Mouse (Mus musculus): ENCODE results near the gene Krtap9-1.
"Not testable (repeated sequence)": the region's sequence is repeated elsewhere in the genome, so short reads cannot be mapped to it uniquely, and the experiment has no call there.

Gene Krtap9-1

DNA sequence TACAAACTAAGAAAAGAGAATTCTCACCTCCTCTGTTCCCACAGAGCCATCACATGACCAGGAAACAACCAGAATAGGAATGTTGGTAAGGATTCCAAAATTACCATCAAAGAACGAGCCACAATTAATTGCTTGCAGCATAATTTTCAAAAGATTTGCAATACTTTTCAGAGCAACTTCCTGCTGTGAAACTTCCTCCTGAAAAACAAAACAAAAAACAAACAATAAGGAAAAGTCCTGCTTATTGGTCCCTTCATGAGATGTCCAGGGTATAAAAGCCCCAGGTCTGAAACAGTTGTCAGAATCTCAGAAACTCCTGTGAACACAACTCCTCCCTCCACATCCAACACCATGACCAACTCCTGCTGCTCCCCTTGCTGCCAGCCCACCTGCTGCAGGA, at the start of gene Krtap9-1:
Gene Krtap9-1 (plus strand): TSS at position 301 of the 400 bp plus-strand sequence.
- not testable (repeated sequence) for DNase-seq (ENCODE audit: low spot score)

DNA sequence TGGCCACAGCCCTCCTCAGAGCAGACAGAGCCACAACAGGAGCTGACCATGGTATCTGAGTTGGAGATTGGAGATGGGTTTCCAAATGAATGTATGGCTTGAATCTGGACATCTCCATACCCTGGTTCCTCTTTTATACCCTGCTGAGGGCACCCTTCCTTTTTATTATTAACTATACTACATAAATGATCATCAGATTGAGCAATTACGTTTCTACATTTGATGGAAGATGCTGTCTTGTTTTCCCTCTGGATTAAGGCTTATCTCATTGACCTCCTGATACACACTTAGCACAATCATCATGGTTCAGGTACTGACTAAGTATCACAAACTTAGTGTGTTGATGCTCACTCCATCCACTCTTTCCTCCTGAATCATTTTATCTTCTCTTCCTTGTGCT, 35.2 kb upstream of the Krtap9-1 start, which contains the start of gene 2300003K06Rik:
Gene 2300003K06Rik (minus strand): TSS at position 101 of the 400 bp plus-strand sequence.
- DNase-seq (ENCODE audit: low spot score): no peak

DNA sequence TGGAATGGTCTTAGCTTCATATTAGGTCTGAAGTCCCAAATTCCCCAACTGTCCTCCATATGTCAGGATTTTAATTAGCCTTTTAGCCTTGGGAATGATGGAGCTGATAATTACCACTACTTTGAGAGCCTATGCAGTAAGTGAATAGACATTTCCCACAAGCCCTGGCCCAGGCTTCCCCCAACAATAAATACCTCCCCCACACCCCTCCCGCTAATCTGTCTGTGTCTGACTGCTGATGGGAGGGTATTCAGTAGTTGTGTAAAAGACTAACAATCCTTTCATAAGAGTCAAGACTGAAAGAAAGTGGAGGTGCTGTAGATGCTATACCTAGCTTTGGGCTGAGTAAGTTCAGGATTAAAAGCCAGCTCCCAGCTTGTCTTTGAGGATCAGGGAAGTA, 31.0 kb upstream of the Krtap9-1 start:
- DNase-seq (ENCODE audit: low spot score): no peak

DNA sequence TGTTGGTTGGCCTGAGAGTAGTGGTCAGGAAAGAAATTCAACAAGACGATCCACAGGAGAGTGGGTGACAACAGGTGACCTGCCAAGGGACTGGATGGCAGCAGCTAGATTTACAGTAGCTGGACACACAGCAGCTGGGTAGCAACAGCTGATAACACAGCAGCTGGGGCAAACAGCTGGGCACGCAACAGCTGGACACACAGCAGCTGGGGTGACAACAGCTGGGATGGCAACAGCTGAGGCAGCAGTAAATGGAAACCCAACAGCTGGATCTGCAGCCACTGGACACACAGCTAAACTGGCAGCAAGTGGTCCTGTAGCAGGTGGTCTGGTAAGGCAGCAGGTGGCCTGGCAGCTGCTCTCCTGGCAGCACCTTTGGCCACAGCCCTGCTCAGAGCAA, 26.4 kb upstream of the Krtap9-1 start:
- DNase-seq (ENCODE audit: low spot score): no peak

- no peak for DNase-seq (ENCODE audit: low spot score)
Measured at GRCm38 (mm10) chr11:99851508-99851907, 21.7 kb upstream of the Krtap9-1 start, which contains the start of gene Krtap4-16. TSS of gene Krtap4-16 (minus strand) at chr11:99851608.

- DNase-seq (ENCODE audit: low spot score): no peak
Measured at GRCm38 (mm10) chr11:99854121-99854520, 19.1 kb upstream of the Krtap9-1 start.

DNA sequence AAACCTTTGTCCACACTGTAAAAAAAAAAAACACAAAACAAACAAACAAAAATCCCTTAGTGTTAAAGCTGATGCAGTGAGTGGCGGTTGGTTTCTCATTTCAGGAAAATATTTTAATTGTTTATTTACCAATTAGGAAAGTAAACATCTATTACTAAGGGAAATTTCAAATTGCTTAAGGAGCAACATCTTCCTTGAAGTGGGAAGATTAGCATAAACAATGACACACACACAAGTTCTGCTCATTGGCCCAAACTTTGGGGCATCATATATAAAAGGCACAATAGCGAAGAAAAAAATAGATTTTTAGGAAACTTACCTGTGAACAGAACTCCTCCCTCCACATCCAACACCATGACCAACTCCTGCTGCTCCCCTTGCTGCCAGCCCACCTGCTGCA, 15.6 kb upstream of the Krtap9-1 start, which contains the start of gene Gm11568:
Gene Gm11568 (plus strand): TSS at position 301 of the 400 bp plus-strand sequence.
- no peak for DNase-seq (ENCODE audit: low spot score)

DNA sequence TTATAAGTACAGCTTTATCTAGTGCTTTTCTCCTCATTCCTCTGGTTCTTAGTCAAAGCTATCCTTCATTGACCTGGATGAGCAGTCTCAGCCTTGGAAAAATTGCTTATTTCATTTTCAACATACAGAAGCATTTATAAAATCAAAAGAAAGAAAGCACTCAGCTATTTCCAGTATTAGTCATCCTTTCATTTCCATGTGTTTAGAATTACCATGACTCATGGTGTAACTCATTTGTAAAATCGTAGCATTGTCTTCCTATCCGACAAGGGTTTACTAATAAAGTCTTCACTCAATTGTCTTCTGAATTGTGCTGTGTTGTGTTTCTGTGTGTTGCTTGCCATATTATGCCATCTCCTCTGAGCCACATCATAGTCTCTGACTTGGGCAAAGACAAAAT, 14.4 kb upstream of the Krtap9-1 start:
- no peak for DNase-seq (ENCODE audit: low spot score)

- not testable (repeated sequence) for DNase-seq (ENCODE audit: low spot score)
Measured at GRCm38 (mm10) chr11:99864176-99864575, 9.0 kb upstream of the Krtap9-1 start, which contains the start of gene Gm11559. TSS of gene Gm11559 (plus strand) at chr11:99864476.

GRCm38 (mm10) chr11:99878887-99879286, 5.7 kb downstream of the Krtap9-1 start, which contains the start of gene Gm11567:
TSS of gene Gm11567 (plus strand) at chr11:99879187.
- not testable (repeated sequence) for DNase-seq (ENCODE audit: low spot score)

DNA sequence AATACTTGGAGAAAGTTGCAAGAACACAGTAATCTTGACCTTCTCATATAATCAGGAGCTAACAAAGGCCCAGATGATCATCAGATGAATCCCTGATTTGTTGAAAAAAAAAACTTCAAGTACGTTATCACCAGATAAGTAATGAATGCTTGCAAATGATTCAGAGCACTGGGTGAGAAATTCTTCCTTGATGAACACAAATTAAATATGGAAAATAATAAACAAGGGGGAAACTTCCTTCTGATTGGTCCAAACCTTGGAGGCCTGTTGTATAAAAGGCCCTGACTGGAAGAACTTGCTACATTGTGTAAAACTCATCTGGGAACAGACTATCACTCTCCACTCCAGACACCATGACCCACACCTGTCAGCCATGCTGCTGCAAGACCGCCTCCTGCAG, 34.4 kb downstream of the Krtap9-1 start, which contains the start of gene Krtap31-1:
Gene Krtap31-1 (plus strand): TSS at position 301 of the 400 bp plus-strand sequence.
- DNase-seq (ENCODE audit: low spot score): no peak

- no peak for DNase-seq (ENCODE audit: low spot score)
Measured at GRCm38 (mm10) chr11:99914451-99914850, 41.3 kb downstream of the Krtap9-1 start, which contains the start of gene Gm11565. TSS of gene Gm11565 (plus strand) at chr11:99914751.

All from ovary, postnatal 14 days (tissue).